Mouse (Mus musculus) C2C12 (cell line): Measurements from ENCODE around the gene Mpzl2.

Source experiments
- CEBPB ChIP-seq: IDR thresholded peaks from one replicate; pipeline ENCODE4 v1.6.1; 2011; ENCODE audit warnings: low read depth, mild to moderate bottlenecking, control low read depth, moderate library complexity
- CTCF ChIP-seq: IDR thresholded peaks from one replicate; pipeline ENCODE4 v1.5.1; 2011; ENCODE audit not compliant: control insufficient read depth, insufficient read depth, insufficient read length
- MAX ChIP-seq: IDR thresholded peaks from one replicate; pipeline ENCODE4 v1.6.1; 2011; ENCODE audit warnings: mild to moderate bottlenecking, control low read depth
- MYOD1 ChIP-seq: IDR thresholded peaks from one replicate; pipeline ENCODE4 v1.6.1; 2011; ENCODE audit warnings: low read depth; ENCODE audit not compliant: control insufficient read depth, insufficient read length
- USF1 ChIP-seq: IDR thresholded peaks from one replicate; pipeline ENCODE4 v1.6.1; 2011; ENCODE audit warnings: low read depth, mild to moderate bottlenecking, control low read depth, moderate library complexity

DNA sequence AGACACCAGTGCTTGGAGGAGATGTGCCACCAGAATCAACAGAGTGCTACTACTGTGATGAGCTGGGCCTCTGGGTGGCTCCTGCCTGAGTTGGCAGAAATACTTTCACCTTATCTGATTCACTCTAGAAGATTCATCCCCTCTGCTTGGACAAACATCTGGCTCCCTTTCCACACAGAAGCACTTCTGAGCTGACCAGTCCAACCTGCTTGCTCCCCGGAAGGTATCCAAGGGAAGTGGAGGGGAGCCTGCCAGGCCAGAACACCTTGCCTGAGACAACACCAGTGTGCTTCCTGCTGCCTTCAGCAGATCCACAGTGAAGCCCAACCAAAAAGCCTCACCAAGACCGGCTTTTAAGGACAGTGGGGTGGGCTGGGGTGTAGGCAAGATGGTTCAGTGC is 15.4 kb upstream of the Mpzl2 start:
- no peak for TF ChIP-seq CTCF
- TF ChIP-seq CEBPB = no peak
- no peak for TF ChIP-seq MAX
- no peak for TF ChIP-seq MYOD1
- TF ChIP-seq USF1 = no peak
